Mouse (Mus musculus): Measurements from ENCODE around the gene Slc6a15. TPM values are rescaled to one million over a fixed set of nuclear protein-coding genes. Genes with fewer than 3 reads are reported as not detected.

Slc6a15 gene
- polyA plus RNA-seq, 1 experiment = 1.5 TPM

DNA sequence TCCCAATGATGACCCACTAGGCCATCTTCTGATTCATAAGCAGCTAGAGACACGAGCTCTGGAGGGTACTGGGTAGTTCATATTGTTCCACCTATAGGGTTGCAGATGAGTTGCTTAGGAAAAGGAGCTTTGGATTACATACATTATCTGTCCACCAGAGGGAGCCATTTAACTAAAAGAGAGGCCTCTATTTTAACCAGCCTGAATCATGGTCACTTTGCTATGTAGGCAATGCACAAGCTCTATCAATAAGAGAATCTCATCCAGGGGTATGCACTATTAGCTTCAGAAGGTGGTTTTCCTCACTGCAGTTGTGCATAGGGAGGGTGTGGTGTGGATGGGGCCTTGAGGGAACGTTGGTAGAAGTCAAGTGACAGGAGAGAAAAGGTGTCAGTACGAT is 75.5 kb downstream of the Slc6a15 start:
- Histone ChIP-seq H3K36me3 (ENCODE audit: control insufficient read depth, insufficient read depth) (no peaks in the 10 kb centered on the region), H3K4me3 (ENCODE audit: insufficient read depth, poor library complexity, severe bottlenecking) (no peak overlapping the region), H3K79me3 (ENCODE audit: low read depth) (no peaks in the 10 kb centered on the region), H3K27me3 (ENCODE audit: control insufficient read depth, insufficient read depth, insufficient read length) (no peaks in the 10 kb centered on the region), H3K79me2 (ENCODE audit: control insufficient read depth, insufficient read depth) (no peaks in the 10 kb centered on the region), H3ac (ENCODE audit: control insufficient read depth, insufficient read length, low read depth) (no peak overlapping the region)
- no peak for TF ChIP-seq MYOG (IDR thresholded peaks at IDR 0.05; ENCODE audit: control insufficient read depth, extremely low read depth, insufficient read length)
- no peak for TF ChIP-seq USF1 (IDR thresholded peaks at IDR 0.05; ENCODE audit: low read depth)
- TF ChIP-seq MAX (IDR thresholded peaks at IDR 0.05) = no peak
- TF ChIP-seq MYOD1 (IDR thresholded peaks at IDR 0.05; ENCODE audit: control insufficient read depth, insufficient read length, low read depth) = no peak
- TF ChIP-seq CTCF (IDR thresholded peaks at IDR 0.05; ENCODE audit: control insufficient read depth, insufficient read depth, insufficient read length) = no peak
- TF ChIP-seq FOSL1 (IDR thresholded peaks at IDR 0.05; ENCODE audit: insufficient read depth, low read length, poor library complexity, severe bottlenecking) = no peak
- no peak for TF ChIP-seq CEBPB (IDR thresholded peaks at IDR 0.05; ENCODE audit: low read depth)

- H3K4me3 ChIP-seq (ENCODE audit: insufficient read depth, poor library complexity, severe bottlenecking) = no peak overlapping the region
- no peaks in the 10 kb centered on the region for H3K27me3 ChIP-seq (ENCODE audit: control insufficient read depth, insufficient read depth, insufficient read length)
- no peaks in the 10 kb centered on the region for H3K36me3 ChIP-seq (ENCODE audit: control insufficient read depth, insufficient read depth)
- no peak overlapping the region for H3ac ChIP-seq (ENCODE audit: control insufficient read depth, insufficient read length, low read depth)
- H3K79me2 ChIP-seq (ENCODE audit: control insufficient read depth, insufficient read depth) = no peaks in the 10 kb centered on the region
- H3K79me3 ChIP-seq (ENCODE audit: low read depth) = no peaks in the 10 kb centered on the region
- no peak for TF ChIP-seq USF1 (IDR thresholded peaks at IDR 0.05; ENCODE audit: low read depth)
- no peak for TF ChIP-seq MAX (IDR thresholded peaks at IDR 0.05)
- TF ChIP-seq MYOD1 (IDR thresholded peaks at IDR 0.05; ENCODE audit: control insufficient read depth, insufficient read length, low read depth) = no peak
- TF ChIP-seq MYOG (IDR thresholded peaks at IDR 0.05; ENCODE audit: control insufficient read depth, extremely low read depth, insufficient read length) = no peak
- no peak for TF ChIP-seq FOSL1 (IDR thresholded peaks at IDR 0.05; ENCODE audit: insufficient read depth, low read length, poor library complexity, severe bottlenecking)
- no peak for TF ChIP-seq CEBPB (IDR thresholded peaks at IDR 0.05; ENCODE audit: low read depth)
- no peak for TF ChIP-seq CTCF (IDR thresholded peaks at IDR 0.05; ENCODE audit: control insufficient read depth, insufficient read depth, insufficient read length)
Measured at GRCm38 (mm10) chr10:103448340-103448739, 80.8 kb downstream of the Slc6a15 start.

DNA sequence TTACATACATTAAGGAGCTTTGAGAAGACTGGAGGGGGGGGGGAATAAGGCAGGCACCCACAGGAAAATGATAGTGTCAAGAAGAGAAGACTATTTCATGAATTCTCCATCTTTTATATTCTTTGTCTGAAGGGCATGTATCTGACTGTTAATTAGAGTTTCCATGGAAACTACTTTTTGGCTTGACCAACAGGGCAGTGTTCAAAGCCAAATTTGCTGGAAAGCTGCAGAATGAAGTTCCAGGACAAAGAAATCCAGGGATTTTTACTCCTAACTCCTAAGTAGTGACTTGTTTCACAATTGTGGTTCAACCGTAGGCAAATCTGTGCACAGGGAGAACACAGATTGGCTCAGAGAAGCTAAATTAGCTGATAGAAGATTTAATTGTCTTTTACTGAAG is 90.3 kb downstream of the Slc6a15 start:
- Histone ChIP-seq H3K79me2 (ENCODE audit: control insufficient read depth, insufficient read depth) (no peaks in the 10 kb centered on the region), H3K79me3 (ENCODE audit: low read depth) (no peaks in the 10 kb centered on the region), H3K36me3 (ENCODE audit: control insufficient read depth, insufficient read depth) (no peaks in the 10 kb centered on the region), H3ac (ENCODE audit: control insufficient read depth, insufficient read length, low read depth) (no peak overlapping the region), H3K4me3 (ENCODE audit: insufficient read depth, poor library complexity, severe bottlenecking) (no peak overlapping the region), H3K27me3 (ENCODE audit: control insufficient read depth, insufficient read depth, insufficient read length) (no peaks in the 10 kb centered on the region)
- TF ChIP-seq USF1 (IDR thresholded peaks at IDR 0.05; ENCODE audit: low read depth) (no peak), MAX (IDR thresholded peaks at IDR 0.05) (no peak), FOSL1 (IDR thresholded peaks at IDR 0.05; ENCODE audit: insufficient read depth, low read length, poor library complexity, severe bottlenecking) (no peak), MYOG (IDR thresholded peaks at IDR 0.05; ENCODE audit: control insufficient read depth, extremely low read depth, insufficient read length) (no peak)

Other genes starting within 250 kb of the Slc6a15 start
- gene Lrriq1, start 131.5 kb upstream of the Slc6a15 start, polyA plus RNA-seq (2012; fragmentation: generic; extraction: Trizol) = not detected

Measured in C2C12 (cell line).